Mouse (Mus musculus) liver, postnatal 0 days (tissue): ENCODE data around the gene Gdf7. TPM values are rescaled to one million over a fixed set of nuclear protein-coding genes. Genes with fewer than 3 reads are reported as not detected.

ENCODE experiments used
- ATAC-seq: fragments of 200-750 bp; cut with Nextera tagmentation; 2 replicates; pipeline ENCODE4 v1.8.0; 2017; ENCODE audit warnings: mild to moderate bottlenecking, moderate library complexity
- DNase-seq: peaks from one replicate; pipeline ENCODE4 v3.0.0-alpha.2; 2016
- H3K27ac ChIP-seq: fragments of 300-500 bp; sonication (generic); 2 replicates; pipeline ENCODE4 v1.5.1; 2014; ENCODE audit warnings: antibody characterized with exemption, moderate library complexity, mild to moderate bottlenecking, low read depth
- H3K27me3 ChIP-seq: fragments of 300-500 bp; sonication (generic); 2 replicates; pipeline ENCODE4 v1.6.1; 2014; ENCODE audit warnings: low read length, control low read depth, mixed read lengths; ENCODE audit not compliant: insufficient read depth
- H3K36me3 ChIP-seq: fragments of 300-500 bp; sonication (generic); replicated peaks from 2 replicates; pipeline ENCODE4 v1.6.1; 2014; ENCODE audit warnings: mild to moderate bottlenecking, control low read depth, low read length, moderate library complexity, mixed read lengths; ENCODE audit not compliant: insufficient read depth
- H3K4me1 ChIP-seq: fragments of 300-500 bp; sonication (generic); 2 replicates; pipeline ENCODE4 v1.6.1; 2014; ENCODE audit warnings: antibody characterized with exemption, mild to moderate bottlenecking, control low read depth; ENCODE audit not compliant: insufficient read depth
- H3K4me2 ChIP-seq: fragments of 300-500 bp; sonication (generic); 2 replicates; pipeline ENCODE4 v1.6.1; 2014; ENCODE audit warnings: low read depth, mild to moderate bottlenecking, low read length, moderate library complexity, mixed read lengths
- H3K4me3 ChIP-seq: fragments of 300-500 bp; sonication (generic); 2 replicates; pipeline ENCODE4 v1.5.1; 2014; ENCODE audit warnings: low read depth, low read length
- H3K9ac ChIP-seq: fragments of 300-500 bp; sonication (generic); replicated peaks from 2 replicates; pipeline ENCODE4 v1.6.1; 2014; ENCODE audit warnings: mild to moderate bottlenecking, moderate library complexity
- H3K9me3 ChIP-seq: fragments of 300-500 bp; sonication (generic); 2 replicates; pipeline ENCODE4 v1.6.1; 2016; ENCODE audit warnings: mild to moderate bottlenecking, control low read depth, low read length, mixed read lengths
- CTCF ChIP-seq: sonication (generic); IDR thresholded peaks from 2 replicates; pipeline ENCODE4 v1.5.1; 2016; ENCODE audit warnings: antibody characterized with exemption, low read depth
- EP300 ChIP-seq: IDR thresholded peaks from 2 replicates; pipeline ENCODE4 v1.6.1; 2016; ENCODE audit warnings: antibody characterized with exemption, low read depth, mild to moderate bottlenecking
- WGBS: fragments of 180-500 bp; shearing (Covaris S2); extraction: QIAGEN DNeasy Blood & Tissue Kit; methylation state at CpG from one replicate; pipeline ENCODE4 v1.1.7; 2014; ENCODE audit not compliant: insufficient replicate concordance; 5-methylcytosine and 5-hydroxymethylcytosine counted together
- polyA plus RNA-seq: library from polyadenylated mRNA; unstranded; fragments of >200 nt; fragmentation: Nextera tagmentation; extraction: Ambion mirVana; gene quantifications from 2 replicates; pipeline ENCODE4 v1.2.1, GENCODE M21; 2015

Gene Gdf7
- polyA plus RNA-seq, 1 experiment from 2014 or later = not detected

DNA sequence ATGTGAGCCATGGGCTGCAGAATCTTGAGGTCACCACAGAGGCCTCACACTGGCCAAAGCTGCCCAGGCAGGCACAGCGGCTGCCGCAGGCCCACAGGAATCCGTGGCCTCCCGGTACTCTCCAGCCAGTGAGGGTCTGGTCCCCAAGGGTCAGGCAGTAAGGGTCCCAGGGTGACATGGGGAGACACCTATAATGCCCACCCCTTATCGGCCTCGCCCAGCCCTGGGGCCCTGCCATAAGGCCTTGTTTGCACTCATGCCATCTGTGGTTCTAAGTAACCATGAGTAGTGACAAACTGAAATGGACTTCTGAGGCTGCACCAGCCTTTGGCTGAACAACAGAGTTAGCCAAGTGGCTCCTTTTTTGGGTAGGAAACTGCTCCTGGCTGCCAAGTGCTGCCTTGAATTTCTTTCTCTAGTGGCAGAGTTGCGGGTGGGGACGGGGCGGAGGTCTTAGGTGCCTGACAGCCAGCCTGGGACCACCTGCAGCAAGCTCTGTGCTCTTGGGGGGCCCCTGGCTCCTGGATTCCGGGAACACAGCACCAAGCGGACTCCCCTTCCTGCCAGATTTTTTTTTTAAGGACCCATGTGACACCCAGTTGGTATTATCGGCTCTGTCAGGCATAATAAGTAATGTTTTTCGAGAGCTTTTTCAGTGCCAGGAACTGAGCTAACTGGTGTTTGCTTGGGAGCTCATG, 23.6 kb upstream of the Gdf7 start:
- H3K36me3 ChIP-seq = 0 out of 2 replicates have a peak, but pooled peaks cover 8% of the 10 kb centered on the region
- TF ChIP-seq CTCF (no peak), EP300 (no peak)
- no peaks in the 10 kb centered on the region for H3K4me1 ChIP-seq
- H3K9ac ChIP-seq = no peak overlapping the region
- no peak overlapping the region for H3K4me2 ChIP-seq
- H3K9me3 ChIP-seq = no peaks in the 10 kb centered on the region
- no peak overlapping the region for H3K4me3 ChIP-seq
- DNase-seq (no peak), ATAC-seq (no peak)
- H3K27ac ChIP-seq = no peak overlapping the region
- no peaks in the 10 kb centered on the region for H3K27me3 ChIP-seq
- 85% methylated on average over 13 of the region's 13 CpGs for whole genome bisulfite sequencing

DNA sequence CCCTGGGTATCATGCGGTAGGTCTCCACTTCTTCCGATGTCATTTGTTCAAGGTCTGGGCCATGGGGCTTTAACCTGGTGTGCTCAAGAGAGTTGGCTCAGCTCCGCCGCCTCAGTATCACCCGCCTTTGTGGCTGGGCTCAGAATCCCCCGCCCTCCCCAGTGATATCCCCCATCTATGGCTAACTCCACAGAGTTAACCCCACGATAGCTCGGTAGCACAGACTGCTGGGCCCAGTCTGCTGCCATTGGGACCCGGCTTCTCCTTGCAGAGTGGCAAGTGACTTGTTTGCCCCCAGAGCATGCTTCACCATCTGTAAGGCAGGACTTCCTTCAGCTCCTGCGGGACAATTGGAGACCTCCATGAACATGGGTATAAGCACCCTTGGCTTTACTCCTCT, 22.3 kb upstream of the Gdf7 start:
- Histone ChIP-seq H3K4me3 (no peak overlapping the region), H3K9me3 (no peaks in the 10 kb centered on the region), H3K9ac (no peak overlapping the region), H3K4me1 (no peaks in the 10 kb centered on the region), H3K27ac (no peak overlapping the region), H3K4me2 (no peak overlapping the region), H3K27me3 (no peaks in the 10 kb centered on the region), H3K36me3 (0 out of 2 replicates have a peak, but pooled peaks cover 8% of the 10 kb centered on the region)
- ATAC-seq (no peak), DNase-seq (no peak)
- WGBS = 89% methylated on average over 9 of the region's 10 CpGs
- no peak for TF ChIP-seq CTCF
- TF ChIP-seq EP300 = no peak

DNA sequence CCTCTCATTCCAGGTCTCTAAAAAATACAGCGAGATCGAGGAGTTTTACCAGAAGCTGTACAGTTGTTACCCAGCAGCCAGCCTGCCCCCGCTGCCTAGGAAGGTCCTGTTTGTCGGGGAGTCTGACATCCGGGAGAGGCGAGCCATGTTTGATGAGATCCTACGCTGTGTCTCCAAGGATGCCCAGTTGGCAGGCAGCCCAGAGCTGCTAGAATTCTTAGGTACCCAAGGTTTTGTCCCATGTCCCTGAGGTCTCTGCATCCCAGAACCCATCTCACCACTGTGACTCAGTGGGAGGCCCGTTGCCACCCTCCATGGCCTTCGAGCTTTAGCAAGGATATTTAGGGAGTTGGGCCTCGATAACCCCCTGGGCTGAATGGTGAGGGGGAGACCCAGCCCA, 19.8 kb upstream of the Gdf7 start:
- 83% methylated on average over 10 of the region's 10 CpGs for WGBS
- H3K9me3 ChIP-seq = no peaks in the 10 kb centered on the region
- H3K27me3 ChIP-seq = no peaks in the 10 kb centered on the region
- H3K9ac ChIP-seq = no peak overlapping the region
- TF ChIP-seq EP300 (no peak), CTCF (no peak)
- H3K4me3 ChIP-seq = no peak overlapping the region
- H3K4me2 ChIP-seq = no peak overlapping the region
- DNase-seq (no peak), ATAC-seq (no peak)
- H3K36me3 ChIP-seq = peaks cover 10% of the 10 kb centered on the region
- no peaks in the 10 kb centered on the region for H3K4me1 ChIP-seq
- no peak overlapping the region for H3K27ac ChIP-seq

DNA sequence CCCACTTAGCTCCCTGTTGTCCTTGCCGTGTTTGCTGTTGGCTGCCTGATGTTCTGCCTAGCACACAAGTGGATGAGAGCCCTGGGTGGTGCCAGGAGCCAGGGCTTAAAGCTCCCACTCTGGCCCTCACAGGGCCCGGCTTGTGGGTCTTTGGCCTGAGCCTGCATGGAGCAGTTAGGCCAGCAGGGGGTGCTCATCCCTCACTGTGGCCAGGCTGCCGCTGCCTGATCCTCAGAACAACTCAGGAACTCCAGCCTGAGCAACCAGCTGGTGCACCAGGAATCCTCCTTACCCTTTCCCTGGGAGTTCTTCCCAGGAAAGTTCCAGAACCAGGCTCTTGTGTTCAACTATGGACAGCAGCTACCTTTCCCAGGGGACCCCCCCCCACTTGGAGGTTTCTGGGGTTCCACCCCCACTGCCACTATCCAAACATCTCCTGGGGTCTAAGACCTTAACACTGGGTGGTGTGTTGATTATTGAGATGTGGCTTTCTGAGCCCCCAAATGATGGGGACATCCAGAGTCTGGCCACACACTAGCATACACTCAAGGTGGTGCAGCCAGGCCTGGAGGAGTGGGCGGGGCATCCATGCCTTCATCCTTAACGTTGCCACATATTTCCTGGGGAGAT, 18.4 kb upstream of the Gdf7 start:
- Histone ChIP-seq H3K4me2 (no peak overlapping the region), H3K27me3 (no peaks in the 10 kb centered on the region), H3K36me3 (peaks cover 10% of the 10 kb centered on the region), H3K4me1 (no peaks in the 10 kb centered on the region), H3K4me3 (no peak overlapping the region), H3K9ac (no peak overlapping the region), H3K27ac (no peak overlapping the region), H3K9me3 (no peaks in the 10 kb centered on the region)
- TF ChIP-seq EP300 = no peak
- peak; percentile 90 for TF ChIP-seq CTCF
- ATAC-seq = peak; percentile 62
- WGBS = 50% methylated on average over 5 of the region's 5 CpGs
- peak; percentile 82 for DNase-seq

DNA sequence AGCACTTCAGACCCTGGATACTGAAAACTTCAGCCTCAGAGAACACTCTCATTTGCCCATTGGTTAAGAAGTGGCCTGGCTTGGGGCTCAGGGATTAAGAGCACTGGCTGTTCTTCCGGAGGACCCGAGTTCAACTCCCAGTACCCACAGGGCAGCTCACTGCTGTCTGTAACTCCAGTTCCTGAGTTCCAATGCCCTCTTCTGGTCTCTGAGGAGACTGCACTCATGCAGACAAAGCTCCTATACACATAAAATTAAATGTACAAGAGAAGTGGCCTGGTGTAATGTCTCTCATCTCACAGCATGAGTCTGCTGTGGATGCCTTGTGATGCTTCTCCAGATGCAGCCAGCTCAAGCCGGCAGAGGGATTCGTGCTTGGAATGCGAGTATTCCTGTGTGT, 14.8 kb upstream of the Gdf7 start:
- H3K36me3 ChIP-seq = peaks cover 10% of the 10 kb centered on the region
- ATAC-seq (no peak), DNase-seq (no peak)
- TF ChIP-seq EP300 = no peak
- TF ChIP-seq CTCF = peak; percentile 22; the same call in 1 of the 2 replicates
- H3K9ac ChIP-seq = no peak overlapping the region
- no peaks in the 10 kb centered on the region for H3K9me3 ChIP-seq
- no peak overlapping the region for H3K4me3 ChIP-seq
- 0 out of 2 replicates have a peak, but pooled peaks cover 1% of the 10 kb centered on the region for H3K27me3 ChIP-seq
- WGBS = 76% methylated on average over 5 of the region's 5 CpGs
- H3K4me1 ChIP-seq = 0 out of 2 replicates have a peak, but pooled peaks cover 2% of the 10 kb centered on the region
- no peak overlapping the region for H3K4me2 ChIP-seq
- no peak overlapping the region for H3K27ac ChIP-seq

DNA sequence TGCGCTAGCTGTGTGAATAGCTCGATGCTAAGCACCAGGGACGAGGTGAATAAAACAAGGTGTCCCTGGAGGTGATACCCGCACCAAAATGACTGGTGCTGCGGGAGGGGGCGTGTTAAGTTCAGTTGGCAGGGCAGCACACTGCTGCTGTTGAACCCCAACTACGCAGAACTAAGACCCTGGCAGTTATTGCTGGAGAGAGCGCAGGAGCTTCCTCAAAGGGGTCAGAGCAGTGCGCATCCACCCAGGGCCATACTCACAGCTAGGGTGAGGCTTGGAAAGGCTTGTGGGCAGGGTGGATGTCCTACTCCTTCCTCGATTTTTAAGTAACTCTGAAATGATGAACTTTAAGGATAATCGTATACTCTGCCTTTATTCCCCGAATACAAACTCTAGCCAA, 12.0 kb upstream of the Gdf7 start:
- H3K4me1 ChIP-seq = 0 out of 2 replicates have a peak, but pooled peaks cover 2% of the 10 kb centered on the region
- H3K4me3 ChIP-seq = peak overlapping the region; percentile 71
- 21% methylated on average over 12 of the region's 12 CpGs for WGBS
- H3K9me3 ChIP-seq = no peaks in the 10 kb centered on the region
- DNase-seq = no peak
- TF ChIP-seq CTCF (no peak), EP300 (no peak)
- H3K27me3 ChIP-seq = peaks cover 10% of the 10 kb centered on the region
- no peak for ATAC-seq
- H3K4me2 ChIP-seq = peak overlapping the region; percentile 94
- H3K36me3 ChIP-seq = peaks cover 7% of the 10 kb centered on the region
- H3K9ac ChIP-seq = peak overlapping the region; percentile 70
- peak overlapping the region; percentile 22; the same call in 1 of the 2 replicates for H3K27ac ChIP-seq
